Mouse (Mus musculus): Measurements from ENCODE around the gene Nln.

Gene Nln

DNA sequence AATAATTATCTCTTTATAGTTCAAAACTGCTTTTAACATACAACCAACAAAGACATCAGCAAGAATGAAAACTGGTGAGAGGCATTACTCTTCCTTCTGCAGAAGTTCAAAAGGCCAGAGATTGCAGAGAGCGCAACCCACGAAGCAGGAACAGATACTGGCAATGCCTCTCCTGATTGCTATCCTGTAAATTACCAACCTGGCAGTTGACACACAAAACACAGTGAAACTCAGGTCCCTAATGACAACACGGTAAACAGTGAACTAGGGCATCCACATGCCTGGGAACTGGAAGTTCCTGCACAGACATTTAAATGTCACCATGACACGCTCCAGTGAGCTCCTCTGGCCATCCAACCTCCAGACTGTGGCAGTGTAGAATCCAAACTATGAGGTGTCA lies 65.1 kb downstream of the Nln start:
- in situ Hi-C loops (cut with MboI, MseI): no loop called here

DNA sequence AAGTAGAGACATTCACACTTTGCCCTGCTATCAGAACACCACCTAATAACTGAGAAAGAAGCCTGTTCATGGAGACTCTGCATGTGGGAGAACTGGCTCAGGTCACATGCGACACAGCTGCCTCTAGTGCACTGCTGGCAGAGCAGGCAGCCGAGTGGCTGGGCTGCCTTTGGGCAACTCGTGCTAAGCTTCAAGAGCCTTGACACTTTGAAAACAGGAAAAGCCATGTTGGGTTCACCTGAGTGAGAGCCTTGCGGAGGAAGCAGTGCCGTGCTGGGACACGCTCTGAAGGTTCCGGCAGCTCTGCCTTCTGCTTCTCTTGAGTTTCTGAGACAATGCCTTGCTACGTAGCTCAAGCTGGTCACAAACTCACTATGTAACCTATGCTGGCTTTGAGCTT lies 66.7 kb downstream of the Nln start:
- in situ Hi-C loops (cut with MboI, MseI): no loop called here

DNA sequence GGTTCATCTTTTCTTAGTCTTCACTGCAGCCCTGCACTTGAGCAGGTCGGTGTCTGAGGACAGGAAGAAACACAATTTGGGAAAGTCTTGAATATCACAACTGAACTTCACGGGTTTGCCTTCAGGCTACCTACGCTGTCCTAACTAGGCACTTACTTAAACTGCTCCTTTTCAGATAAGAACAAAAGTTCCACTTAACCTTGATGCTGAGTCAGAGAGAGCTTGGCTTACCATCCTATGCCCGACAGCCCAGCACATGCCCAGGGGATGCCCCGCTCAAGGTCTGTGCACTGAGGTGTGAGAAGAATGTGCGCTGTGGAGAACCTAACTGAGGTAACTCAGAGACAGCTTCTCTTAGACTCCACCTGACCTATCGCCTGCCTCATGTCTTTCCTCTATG lies 67.9 kb downstream of the Nln start:
- in situ Hi-C loops (cut with MboI, MseI): no loop called here

DNA sequence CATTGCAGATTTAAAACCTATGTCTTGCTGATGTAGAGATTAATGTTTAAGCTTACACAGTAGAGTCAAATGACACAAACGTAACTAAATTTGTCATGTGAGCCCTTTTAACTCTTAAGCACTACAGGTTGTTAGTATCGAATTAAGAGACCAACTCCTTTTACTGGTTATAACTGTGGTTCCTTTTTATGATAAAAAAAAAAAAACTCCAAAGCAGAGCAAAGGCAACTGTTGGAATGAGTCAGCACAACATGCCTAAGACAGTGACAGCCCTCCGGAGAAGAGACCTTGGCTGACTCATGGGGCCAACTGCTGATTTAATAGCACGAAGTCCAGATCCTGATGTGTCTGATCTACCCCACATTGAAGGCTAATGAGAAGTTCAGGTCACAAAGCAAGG lies 68.5 kb downstream of the Nln start:
- in situ Hi-C loops (cut with MboI, MseI): no loop called here

DNA sequence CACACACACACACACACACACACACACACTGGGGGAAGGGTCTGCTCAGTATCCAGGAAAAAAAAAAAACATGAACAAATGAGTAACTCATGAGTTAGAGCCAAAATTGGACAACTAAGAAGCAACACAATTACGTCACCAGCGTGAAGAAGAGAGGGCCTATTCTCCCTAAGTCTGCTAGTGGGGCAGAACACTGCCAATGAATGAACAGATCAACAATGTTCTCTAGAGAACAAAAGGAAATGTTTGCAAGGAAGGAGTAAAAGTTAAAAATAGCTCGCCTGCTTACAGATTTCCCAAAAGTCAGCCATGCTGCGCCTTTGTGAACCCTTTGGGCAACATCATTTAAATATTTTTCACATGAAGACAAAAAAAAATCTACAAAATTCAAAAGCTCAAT lies 69.6 kb downstream of the Nln start:
- in situ Hi-C loops (cut with MboI, MseI): no loop called here

GRCm38 (mm10) chr13:104038891-104039290 lies 70.5 kb downstream of the Nln start:
- in situ Hi-C loops (cut with MboI, MseI): no loop called here

GRCm38 (mm10) chr13:104038358-104038757 lies 71.1 kb downstream of the Nln start:
- in situ Hi-C loops (cut with MboI, MseI): no loop called here

DNA sequence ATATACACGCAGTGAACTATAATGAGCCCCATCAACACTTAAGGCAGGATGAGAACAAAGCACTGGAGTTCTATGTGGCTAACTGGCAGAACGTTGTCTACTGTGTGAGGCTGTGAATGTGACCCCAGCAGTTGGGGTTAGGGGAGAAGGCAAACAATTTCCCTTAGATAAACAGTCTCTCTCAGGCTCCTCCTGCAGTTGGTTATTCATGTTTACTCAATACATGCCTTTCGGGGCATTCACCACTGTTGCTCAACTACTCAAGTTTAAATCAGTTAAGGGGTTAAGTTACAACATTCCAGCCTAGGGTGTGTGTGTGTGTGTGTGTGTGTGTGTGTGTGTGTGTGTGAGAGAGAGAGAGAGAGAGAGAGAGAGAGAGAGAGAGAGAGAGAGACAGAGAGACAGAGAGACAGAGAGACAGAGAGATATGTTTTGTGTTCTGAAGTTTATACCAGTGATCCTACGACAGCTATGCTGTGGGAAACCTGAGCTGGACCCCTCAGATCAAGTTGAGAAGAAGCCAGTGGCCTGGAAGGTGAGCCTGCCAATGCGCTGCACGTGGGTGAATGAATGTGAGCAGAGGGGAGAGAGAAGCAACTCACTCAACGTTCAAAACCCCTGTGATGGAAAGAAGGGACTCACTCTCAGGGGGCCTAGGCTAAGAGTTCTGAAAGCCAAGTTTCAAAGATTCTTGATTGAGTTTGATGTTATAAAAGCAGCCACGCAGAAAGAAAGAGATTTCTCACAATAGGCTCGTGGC lies 71.7 kb downstream of the Nln start:
- in situ Hi-C loops (cut with MboI, MseI): no loop called here

DNA sequence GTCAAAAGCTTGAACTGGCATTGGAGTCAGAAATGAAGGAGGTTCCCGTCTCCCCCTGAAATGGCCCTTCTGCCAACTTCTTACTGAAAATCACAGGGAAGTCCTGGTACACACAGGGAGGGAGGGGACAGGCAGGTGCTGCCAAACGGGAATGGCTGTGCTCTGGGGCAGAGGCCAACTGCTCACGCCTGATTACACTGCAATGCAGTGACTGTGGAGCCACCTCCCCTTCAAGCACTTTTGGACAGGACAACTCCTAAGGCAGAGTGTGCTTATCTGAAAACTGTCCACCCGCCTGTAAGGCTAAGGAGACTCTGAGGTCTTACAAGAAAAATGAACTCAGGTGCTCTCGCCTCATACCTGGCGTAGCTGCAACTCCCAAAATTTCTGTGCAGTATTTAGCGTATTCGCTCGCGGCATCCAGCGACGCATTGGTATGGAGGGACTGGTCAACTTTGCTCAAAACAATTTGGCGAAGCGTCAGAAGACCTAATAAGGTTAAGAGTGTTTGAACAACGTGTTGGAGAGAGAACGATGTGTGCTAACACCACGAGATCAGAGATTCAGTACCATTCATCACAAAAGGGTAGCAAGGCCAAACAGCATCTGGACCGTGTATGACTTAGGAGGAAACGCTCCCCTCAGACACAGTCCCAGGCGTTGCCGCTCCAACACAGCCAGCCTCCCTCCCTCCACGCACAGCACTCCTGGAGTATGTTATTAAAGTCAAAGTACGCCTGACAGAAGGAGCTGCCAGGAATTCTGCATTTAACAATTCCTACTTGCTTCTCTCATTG lies 72.7 kb downstream of the Nln start:
- in situ Hi-C loops (cut with MboI, MseI): no loop called here

DNA sequence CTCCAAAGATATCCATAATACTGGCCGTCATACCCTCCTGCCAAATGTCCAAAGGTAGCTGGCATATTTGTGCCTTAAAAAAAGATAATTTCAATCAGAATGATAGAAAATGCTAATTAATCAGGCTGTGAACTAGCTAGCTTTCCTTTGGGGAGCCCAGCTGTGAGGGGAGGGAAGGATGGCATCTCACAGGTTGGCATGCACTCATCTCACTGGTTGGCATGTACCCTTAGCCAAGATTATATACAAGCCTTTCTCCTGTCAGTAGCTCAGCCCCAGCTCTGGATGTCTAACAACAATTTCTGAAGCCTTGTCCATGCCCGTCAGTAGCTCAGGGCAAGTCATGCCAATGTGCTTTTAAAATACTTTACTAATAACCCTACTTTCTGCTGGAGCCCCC lies 73.8 kb downstream of the Nln start:
- in situ Hi-C loops (cut with MboI, MseI): no loop called here

- in situ Hi-C loops (cut with MboI, MseI): no loop called here
These were observed 74.6 kb downstream of the Nln start for GRCm38 (mm10) chr13:104034854-104035253.

GRCm38 (mm10) chr13:104032620-104033133 lies 76.7 kb downstream of the Nln start:
- in situ Hi-C loops (cut with MboI, MseI): no loop called here

DNA sequence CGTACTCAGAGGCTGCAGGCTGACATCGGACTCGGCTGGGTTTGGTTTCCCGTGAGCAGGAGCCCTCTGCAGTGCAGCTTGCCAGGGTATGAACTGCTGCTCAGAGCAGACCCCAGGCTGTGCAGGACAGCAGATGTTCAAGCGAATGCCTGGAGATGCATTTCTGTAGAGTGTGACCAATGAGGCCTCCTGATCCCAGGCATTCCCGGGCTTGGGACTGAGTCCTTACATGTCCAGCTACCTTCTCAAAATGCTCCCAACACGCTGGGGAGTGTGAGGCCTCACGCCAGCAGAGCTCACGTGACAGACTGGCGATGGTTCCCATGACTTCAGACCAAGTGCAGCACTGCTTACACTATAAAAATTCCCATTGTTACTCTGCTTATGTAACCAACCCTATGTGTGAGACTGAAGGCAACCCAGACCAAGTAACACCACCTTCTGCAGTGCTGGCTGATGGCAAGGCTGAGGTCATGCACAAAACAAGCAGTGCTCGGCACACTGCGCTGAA lies 77.5 kb downstream of the Nln start:
- in situ Hi-C loops (cut with MboI, MseI): no loop called here

DNA sequence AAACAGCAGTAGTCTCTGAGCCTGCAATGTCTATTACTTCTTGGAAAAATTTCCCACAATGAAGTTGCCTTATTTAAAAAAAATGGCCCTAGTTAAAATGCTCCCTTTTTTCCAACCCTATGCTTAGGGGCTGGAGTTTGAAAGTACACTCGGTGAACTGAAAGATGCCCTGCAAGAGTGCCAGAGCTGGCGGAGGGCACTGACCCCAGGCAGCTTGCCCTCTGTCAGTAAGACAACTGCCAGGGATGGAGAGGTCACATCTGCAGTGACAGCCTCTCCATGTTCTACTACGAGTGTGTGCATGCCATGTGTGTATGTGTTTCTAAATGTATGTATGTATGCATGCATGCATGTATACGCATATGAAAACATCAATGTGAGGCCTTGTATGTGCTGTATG lies 78.5 kb downstream of the Nln start:
- in situ Hi-C loops (cut with MboI, MseI): no loop called here

DNA sequence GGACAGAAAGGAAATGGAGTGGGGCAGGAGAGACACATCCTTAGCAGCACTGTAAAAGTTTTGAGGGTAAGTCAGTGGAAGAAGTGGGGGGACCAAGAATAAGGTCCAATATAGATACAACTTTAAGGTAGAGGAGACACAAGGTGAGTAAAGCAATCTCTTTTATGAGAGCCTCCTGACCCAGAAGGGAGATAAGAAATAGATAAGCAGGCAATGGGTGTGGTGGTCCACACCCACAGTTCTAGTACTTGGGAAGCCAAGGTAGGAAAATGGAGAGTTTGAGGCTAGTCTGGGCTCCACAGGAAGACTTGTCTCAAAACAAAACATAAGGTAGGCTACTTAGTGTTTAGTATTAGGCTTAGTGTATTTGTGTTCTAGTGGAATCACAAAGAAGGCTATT lies 79.9 kb downstream of the Nln start:
- in situ Hi-C loops (cut with MboI, MseI): no loop called here

GRCm38 (mm10) chr13:104029089-104029488 lies 80.3 kb downstream of the Nln start:
- in situ Hi-C loops (cut with MboI, MseI): no loop called here

DNA sequence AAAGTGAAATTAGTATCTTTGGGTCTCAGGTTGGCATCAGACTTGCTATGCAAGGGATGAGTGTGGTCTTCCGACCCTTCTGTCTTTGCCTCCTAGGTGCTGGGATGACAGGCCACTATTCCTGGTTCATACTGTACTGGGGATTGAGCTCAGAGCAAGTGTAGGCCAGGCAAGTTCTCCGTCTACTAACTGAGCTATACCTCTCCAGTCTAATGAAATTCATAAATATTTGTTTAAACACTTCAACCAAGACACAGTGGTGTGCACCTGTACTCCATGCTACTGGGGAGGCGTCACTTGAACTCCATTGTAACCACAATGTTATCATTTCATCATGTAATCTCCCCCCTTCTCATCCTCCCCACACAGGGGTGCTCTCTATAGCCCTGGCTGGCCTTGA lies 82.9 kb downstream of the Nln start:
- in situ Hi-C loops (cut with MboI, MseI): no loop called here

GRCm38 (mm10) chr13:104025710-104025995 lies 83.8 kb downstream of the Nln start:
- in situ Hi-C loops (cut with MboI, MseI): no loop called here

DNA sequence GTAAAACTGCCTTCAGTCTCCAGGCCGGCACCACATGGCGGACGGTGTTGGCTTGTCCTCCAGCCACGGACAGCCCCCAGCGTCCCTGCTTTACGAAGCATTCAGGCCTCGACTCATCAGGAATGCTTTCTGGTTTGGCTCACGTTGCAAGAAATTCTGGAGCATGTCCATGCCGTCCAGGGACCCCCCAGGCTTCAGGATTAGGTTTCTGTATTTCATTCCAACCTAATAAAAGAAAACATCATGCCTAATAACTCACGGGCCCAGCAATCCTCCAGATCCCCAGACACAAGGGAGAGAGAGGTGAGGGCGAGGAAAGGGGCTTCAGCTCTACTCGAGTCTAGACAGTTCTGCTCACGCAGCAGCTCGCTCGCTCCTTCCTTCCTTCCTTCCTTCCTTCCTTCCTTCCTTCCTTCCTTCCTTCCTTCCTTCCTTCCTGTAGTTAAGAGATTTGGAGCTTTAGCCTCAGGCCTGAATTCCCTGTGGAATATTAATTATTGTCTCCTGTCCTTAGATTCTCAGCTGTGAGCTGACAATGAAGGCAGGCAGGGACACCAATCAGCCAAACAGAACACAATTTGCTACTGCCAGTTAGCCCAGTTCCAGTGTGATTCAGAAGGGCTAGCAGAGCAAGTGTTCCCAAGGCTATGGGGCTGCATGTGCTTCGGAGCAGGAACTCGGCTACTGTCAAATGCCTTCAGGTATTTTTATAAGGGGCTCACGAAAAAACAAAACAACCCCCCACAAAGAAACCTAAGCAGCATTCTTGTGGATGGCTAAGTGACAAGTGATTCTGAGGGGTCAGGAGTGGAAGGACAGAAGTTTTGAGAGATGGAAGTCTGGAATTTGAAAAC lies 84.3 kb downstream of the Nln start:
- in situ Hi-C loops (cut with MboI, MseI): no loop called here

DNA sequence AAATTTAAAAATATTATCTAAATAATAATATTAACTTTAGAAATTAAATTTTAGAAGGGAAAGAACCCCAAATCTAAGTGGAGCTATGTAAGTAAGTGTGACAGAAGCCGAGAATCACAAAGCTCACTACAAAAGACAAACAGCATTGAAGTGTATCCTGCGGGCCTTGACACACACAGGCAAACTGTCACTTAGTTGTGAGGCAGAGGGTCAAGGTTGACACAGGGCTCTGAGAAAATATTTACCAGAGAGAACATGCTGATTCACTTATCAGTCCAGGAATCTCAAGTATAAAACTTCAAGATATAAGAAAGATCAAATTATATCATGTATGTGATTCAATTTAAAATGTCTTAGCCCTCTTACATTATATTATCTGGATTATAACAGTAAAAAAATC lies 85.1 kb downstream of the Nln start:
- in situ Hi-C loops (cut with MboI, MseI): no loop called here

- in situ Hi-C loops (cut with MboI, MseI): no loop called here
These were observed 86.0 kb downstream of the Nln start for GRCm38 (mm10) chr13:104023356-104023911.

Measured in T-helper 2 cell (primary cell).